Mouse (Mus musculus) forebrain, embryonic 13.5 days (tissue): ENCODE measurements around the gene Rpl37a. TPM values are rescaled to one million over a fixed set of nuclear protein-coding genes. Genes with fewer than 3 reads are reported as not detected.

Experiments used
- ATAC-seq: fragments of 200-750 bp; cut with Nextera tagmentation; 2 replicates; pipeline ENCODE4 v1.8.0; 2017
- H3K27ac ChIP-seq: fragments of 300-500 bp; sonication (generic); 2 replicates; pipeline ENCODE4 v1.5.1; 2015; ENCODE audit warnings: inconsistent platforms, mild to moderate bottlenecking, moderate library complexity
- H3K27me3 ChIP-seq: fragments of 300-500 bp; sonication (generic); 2 replicates; pipeline ENCODE4 v1.6.1; 2015; ENCODE audit warnings: mild to moderate bottlenecking, inconsistent platforms
- H3K36me3 ChIP-seq: fragments of 300-500 bp; sonication (generic); 2 replicates; pipeline ENCODE4 v1.6.1; 2015; ENCODE audit warnings: mild to moderate bottlenecking, inconsistent platforms; ENCODE audit not compliant: poor library complexity, severe bottlenecking
- H3K4me1 ChIP-seq: fragments of 300-500 bp; sonication (generic); 2 replicates; pipeline ENCODE4 v1.6.1; 2015; ENCODE audit warnings: inconsistent platforms
- H3K4me2 ChIP-seq: fragments of 300-500 bp; sonication (generic); 2 replicates; pipeline ENCODE4 v1.6.1; 2015; ENCODE audit warnings: inconsistent platforms, mild to moderate bottlenecking, moderate library complexity
- H3K4me3 ChIP-seq: fragments of 300-500 bp; sonication (generic); 2 replicates; pipeline ENCODE4 v1.5.1; 2015; ENCODE audit warnings: mild to moderate bottlenecking, inconsistent platforms
- H3K9ac ChIP-seq: fragments of 300-500 bp; sonication (generic); 2 replicates; pipeline ENCODE4 v1.6.1; 2015; ENCODE audit warnings: mild to moderate bottlenecking, inconsistent platforms
- H3K9me3 ChIP-seq: fragments of 300-500 bp; sonication (generic); replicated peaks from 2 replicates; pipeline ENCODE4 v1.6.1; 2016; ENCODE audit warnings: inconsistent platforms
- WGBS: fragments of 180-500 bp; shearing (Covaris S2); methylation state at CpG from one replicate; pipeline ENCODE4 v1.1.7; 2015; 5-methylcytosine and 5-hydroxymethylcytosine counted together
- polyA plus RNA-seq: library from polyadenylated mRNA; unstranded; fragments of >200 nt; fragmentation: Nextera tagmentation; extraction: Ambion mirVana; gene quantifications from 2 replicates; pipeline ENCODE4 v1.2.1, GENCODE M21; 2015

Gene Rpl37a
- polyA plus RNA-seq, 1 experiment from 2014 or later: 1,648 TPM

DNA sequence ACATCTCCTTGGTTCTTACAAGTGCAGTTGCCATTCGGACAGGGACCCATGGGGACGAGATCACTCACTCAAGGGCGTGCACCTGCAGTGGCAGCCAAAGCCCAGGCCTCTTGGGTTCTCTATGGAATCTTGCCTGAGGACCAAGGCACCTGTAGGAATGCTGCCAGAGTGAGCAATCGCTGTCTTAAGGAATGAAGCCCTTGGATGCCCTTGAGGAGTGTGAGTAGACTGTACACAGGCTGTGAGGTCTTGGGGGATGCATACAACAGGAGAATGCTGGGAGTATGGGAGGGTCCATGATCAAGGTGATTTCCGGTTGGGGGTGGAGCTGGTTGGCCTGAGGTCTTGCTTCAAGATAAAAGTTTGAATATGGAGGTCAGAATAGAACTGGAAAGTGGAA is 30.3 kb downstream of the Rpl37a start:
- H3K36me3 ChIP-seq: no peaks in the 10 kb centered on the region
- H3K27ac ChIP-seq: no peak overlapping the region
- no peaks in the 10 kb centered on the region for H3K9me3 ChIP-seq
- no peak overlapping the region for H3K4me2 ChIP-seq
- WGBS: 90% methylated on average over 5 of the region's 5 CpGs
- no peak overlapping the region for H3K4me3 ChIP-seq
- H3K27me3 ChIP-seq: no peaks in the 10 kb centered on the region
- peaks cover 16% of the 10 kb centered on the region for H3K4me1 ChIP-seq
- no peak overlapping the region for H3K9ac ChIP-seq
- ATAC-seq: no peak

DNA sequence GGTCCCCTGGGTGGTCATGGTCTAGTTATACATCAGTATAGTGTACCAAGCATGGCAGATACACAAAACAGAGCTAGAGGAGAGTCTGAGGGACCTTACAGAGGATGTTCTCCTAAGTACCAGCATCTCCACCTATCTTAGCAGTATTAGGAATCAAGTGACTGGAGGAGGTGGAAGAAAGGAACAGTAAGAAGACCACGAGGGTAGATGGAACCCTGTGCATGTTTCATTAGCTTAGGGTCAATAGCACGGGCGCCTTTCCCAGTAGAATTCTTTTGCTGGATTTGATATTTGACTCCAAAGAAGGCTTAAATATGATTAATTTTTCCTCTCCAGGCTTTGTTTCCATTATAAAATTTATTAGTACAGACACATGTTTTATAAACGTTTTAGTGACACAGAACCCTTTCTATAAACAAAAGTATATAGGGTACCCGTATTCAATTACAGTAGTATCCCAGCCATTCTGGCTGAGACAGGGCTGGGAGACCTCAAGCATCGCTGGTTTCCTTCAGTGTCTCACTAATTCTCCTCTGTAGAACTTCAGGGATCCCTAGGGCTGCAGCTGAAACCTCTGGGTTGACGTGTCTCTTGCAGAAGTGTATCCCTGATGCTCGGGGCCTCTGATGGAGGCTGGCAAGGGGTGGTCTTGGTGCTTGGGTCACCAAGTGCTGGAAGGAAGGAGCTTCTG is 33.9 kb downstream of the Rpl37a start:
- H3K9me3 ChIP-seq: no peaks in the 10 kb centered on the region
- H3K9ac ChIP-seq: no peak overlapping the region
- no peaks in the 10 kb centered on the region for H3K36me3 ChIP-seq
- H3K4me3 ChIP-seq: no peak overlapping the region
- ATAC-seq: no peak
- no peak overlapping the region for H3K4me2 ChIP-seq
- peaks cover 2% of the 10 kb centered on the region; the same call in 1 of the 2 replicates for H3K4me1 ChIP-seq
- 89% methylated on average over 8 of the region's 8 CpGs for WGBS
- no peak overlapping the region for H3K27ac ChIP-seq
- no peaks in the 10 kb centered on the region for H3K27me3 ChIP-seq

DNA sequence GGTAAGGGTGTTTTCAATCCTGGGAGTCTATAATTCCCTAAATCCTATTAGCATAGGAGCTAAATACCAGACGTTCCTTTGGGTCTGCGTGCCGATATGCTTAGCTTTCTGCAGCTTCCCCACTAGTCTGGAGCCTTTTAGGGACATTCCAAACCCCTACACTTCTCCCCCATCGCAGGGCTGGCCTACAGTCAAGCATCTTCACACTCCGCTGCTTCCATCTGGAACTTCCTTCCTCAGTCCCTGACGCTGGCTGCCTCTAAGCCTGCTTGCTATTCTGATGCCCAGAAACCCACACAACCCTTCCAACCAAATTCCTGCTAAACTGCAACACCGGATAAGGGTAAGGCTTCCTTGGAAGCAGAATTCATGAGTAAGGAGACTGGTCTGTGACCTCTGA is 35.3 kb downstream of the Rpl37a start:
- no peak overlapping the region for H3K27ac ChIP-seq

DNA sequence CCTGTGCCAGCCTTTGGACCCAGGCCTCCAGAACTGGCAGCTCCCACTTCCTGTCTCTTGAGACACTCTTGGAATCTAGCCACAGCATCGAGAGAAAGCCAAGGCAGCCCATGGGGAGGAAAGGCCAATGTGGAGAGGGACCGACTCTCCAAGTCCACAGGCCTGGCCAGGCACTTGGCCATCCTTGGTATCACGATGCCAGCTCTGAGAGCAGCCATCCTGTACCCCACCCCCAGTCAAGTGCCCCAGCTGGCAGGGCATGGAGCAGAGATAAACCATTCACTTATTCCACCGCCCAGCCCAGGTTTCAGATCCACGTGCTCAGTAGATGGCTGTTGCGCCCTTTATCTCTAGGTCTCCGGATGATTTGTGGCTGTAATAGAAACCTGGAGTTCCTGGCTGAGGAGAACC is 40.3 kb downstream of the Rpl37a start:
- 94% methylated on average over 7 of the region's 7 CpGs for WGBS
- ATAC-seq: no peak
- no peaks in the 10 kb centered on the region for H3K9me3 ChIP-seq
- H3K27me3 ChIP-seq: no peaks in the 10 kb centered on the region
- no peak overlapping the region for H3K27ac ChIP-seq
- H3K4me3 ChIP-seq: no peak overlapping the region
- H3K4me1 ChIP-seq: peaks cover 8% of the 10 kb centered on the region; the same call in 1 of the 2 replicates
- H3K9ac ChIP-seq: no peak overlapping the region
- H3K4me2 ChIP-seq: no peak overlapping the region
- H3K36me3 ChIP-seq: no peaks in the 10 kb centered on the region

More for the DNA sequence above, 35.3 kb downstream of the Rpl37a start:
- Histone ChIP-seq H3K36me3 (no peaks in the 10 kb centered on the region), H3K4me3 (no peak overlapping the region), H3K4me1 (no peaks in the 10 kb centered on the region), H3K9ac (no peak overlapping the region), H3K27me3 (no peaks in the 10 kb centered on the region), H3K4me2 (no peak overlapping the region), H3K9me3 (no peaks in the 10 kb centered on the region)
- WGBS: 71% methylated on average over 7 of the region's 7 CpGs
- ATAC-seq: peak; percentile 75; the same call in 1 of the 2 replicates

DNA sequence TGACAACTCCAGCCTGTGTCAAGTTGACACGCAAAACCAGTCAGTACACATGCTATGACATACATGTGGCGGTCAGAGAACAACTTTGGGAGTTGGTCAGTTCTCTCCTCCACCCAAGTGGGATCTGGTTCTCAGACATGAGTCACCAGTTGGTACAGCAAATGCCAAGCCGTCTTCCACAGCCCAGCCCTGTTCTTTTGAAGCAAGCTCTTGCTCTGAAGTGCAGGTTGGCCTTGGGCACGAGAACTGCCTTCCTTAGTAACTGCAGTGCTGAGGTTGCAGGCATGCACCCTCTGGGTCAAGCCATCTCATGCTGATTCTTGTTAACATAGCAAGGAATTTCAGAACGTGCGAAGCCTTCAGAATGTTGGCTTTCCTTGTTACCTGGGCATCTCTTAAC is 42.1 kb downstream of the Rpl37a start:
- Histone ChIP-seq H3K9ac (no peak overlapping the region), H3K4me3 (no peak overlapping the region)
- 87% methylated on average over 6 of the region's 6 CpGs for WGBS

DNA sequence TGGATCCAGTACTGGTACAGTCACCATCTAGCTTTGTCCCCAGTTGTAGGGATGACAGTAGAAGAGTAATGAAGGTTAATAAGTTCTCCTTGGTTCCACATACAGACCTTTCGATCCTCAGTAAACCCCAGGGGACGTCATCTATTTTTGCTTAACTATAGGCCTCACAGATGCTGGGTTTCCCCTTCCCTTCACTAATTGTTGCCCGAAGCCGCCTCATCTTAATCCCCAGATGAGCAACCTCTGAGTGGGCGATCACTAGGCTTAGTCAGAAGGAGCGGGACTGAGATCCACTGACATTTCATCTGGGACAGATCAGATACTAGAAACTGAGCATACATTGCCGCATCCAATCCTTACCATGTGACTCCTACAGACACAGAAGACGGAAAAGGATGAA is 44.1 kb downstream of the Rpl37a start:
- no peak overlapping the region for H3K4me2 ChIP-seq
- H3K4me1 ChIP-seq: peaks cover 8% of the 10 kb centered on the region; the same call in 1 of the 2 replicates
- H3K27ac ChIP-seq: no peak overlapping the region
- ATAC-seq: no peak
- no peaks in the 10 kb centered on the region for H3K9me3 ChIP-seq
- no peak overlapping the region for H3K4me3 ChIP-seq
- no peak overlapping the region for H3K9ac ChIP-seq
- WGBS: 55% methylated on average over 8 of the region's 8 CpGs
- H3K36me3 ChIP-seq: no peaks in the 10 kb centered on the region
- no peaks in the 10 kb centered on the region for H3K27me3 ChIP-seq

More for the DNA sequence above, 42.1 kb downstream of the Rpl37a start:
- no peak overlapping the region for H3K27ac ChIP-seq
- peaks cover 8% of the 10 kb centered on the region; the same call in 1 of the 2 replicates for H3K4me1 ChIP-seq
- no peaks in the 10 kb centered on the region for H3K36me3 ChIP-seq
- H3K9me3 ChIP-seq: no peaks in the 10 kb centered on the region
- H3K27me3 ChIP-seq: no peaks in the 10 kb centered on the region
- no peak for ATAC-seq
- no peak overlapping the region for H3K4me2 ChIP-seq

DNA sequence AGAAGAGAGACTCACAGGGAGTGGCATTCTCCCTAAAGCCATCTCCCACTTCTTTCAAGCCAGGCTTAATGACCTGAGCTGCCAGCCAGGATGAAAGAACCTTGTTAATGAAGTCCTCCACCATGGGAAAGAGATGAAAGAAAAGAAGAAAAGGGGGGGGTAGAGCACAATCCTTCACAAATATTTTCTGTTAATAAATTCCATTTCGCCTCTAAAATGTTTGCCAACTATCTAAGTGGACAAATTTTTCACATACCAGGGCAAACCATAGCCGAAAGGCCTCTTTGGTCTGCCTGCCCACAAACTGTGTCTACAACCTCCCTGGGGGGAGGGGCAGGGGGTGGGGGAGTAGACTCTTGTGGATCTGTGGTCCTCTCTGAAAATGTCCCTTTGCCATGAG is 44.7 kb downstream of the Rpl37a start:
- Histone ChIP-seq H3K4me2 (no peak overlapping the region), H3K9ac (no peak overlapping the region), H3K4me3 (no peak overlapping the region), H3K27me3 (no peaks in the 10 kb centered on the region), H3K4me1 (peaks cover 8% of the 10 kb centered on the region; the same call in 1 of the 2 replicates), H3K36me3 (no peaks in the 10 kb centered on the region), H3K27ac (no peak overlapping the region), H3K9me3 (no peaks in the 10 kb centered on the region)
- ATAC-seq: no peak
- WGBS: 28% methylated on average over 2 of the region's 2 CpGs

DNA sequence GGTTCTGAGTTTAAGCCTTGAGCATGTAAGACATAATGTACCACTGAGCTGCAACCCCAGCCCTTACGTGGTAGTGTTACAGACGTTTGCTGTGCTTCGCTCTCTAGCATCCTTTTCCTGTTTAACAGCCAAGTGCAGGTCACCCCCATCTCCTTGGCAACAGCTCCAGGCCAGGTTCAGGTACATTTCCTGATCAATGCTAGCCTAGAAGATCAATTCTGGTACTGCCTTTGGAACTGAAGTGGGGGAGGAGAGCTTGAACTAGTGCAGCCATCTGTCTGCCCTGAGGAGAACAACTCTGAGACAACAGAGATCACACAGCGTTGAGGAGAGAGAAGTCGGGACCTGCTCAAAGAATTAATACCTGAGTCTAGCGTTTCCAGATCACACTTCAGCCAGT is 48.7 kb downstream of the Rpl37a start:
- ATAC-seq: no peak
- no peaks in the 10 kb centered on the region for H3K9me3 ChIP-seq
- no peak overlapping the region for H3K4me3 ChIP-seq
- no peak overlapping the region for H3K4me2 ChIP-seq
- H3K9ac ChIP-seq: no peak overlapping the region
- 90% methylated on average over 6 of the region's 6 CpGs for WGBS
- peaks cover 11% of the 10 kb centered on the region for H3K4me1 ChIP-seq
- H3K27ac ChIP-seq: no peak overlapping the region
- H3K36me3 ChIP-seq: no peaks in the 10 kb centered on the region
- no peaks in the 10 kb centered on the region for H3K27me3 ChIP-seq

Other genes with a start within 250 kb of the Rpl37a start
- gene March4, start 174.4 kb upstream of the Rpl37a start, polyA plus RNA-seq: 1.6 and 1.8 TPM in 2 replicates
- gene Smarcal1, start 128.0 kb upstream of the Rpl37a start, polyA plus RNA-seq: 24.2 and 25.0 TPM in 2 replicates
- not detected in 2 replicates for gene Ankar, start 10.7 kb upstream of the Rpl37a start, polyA plus RNA-seq
- gene Igfbp2, start 113.2 kb downstream of the Rpl37a start, polyA plus RNA-seq: 319 and 349 TPM in 2 replicates
- gene Igfbp5, start 163.6 kb downstream of the Rpl37a start, polyA plus RNA-seq: 20.9 and 30.9 TPM in 2 replicates